Mouse (Mus musculus): ENCODE measurements around the gene Opa3. TPM values are rescaled to one million over a fixed set of nuclear protein-coding genes. Genes with fewer than 3 reads are reported as not detected.

Opa3 gene
- total and polyA plus RNA-seq, 3 experiments: 31.2 to 43.5 (median 32.3) TPM

Small RNA genes within 50 kb of the gene (microRNA-seq; reads per million reads assigned to microRNA genes)
- 609 to 772 reads per million in 2 experiments for gene Mir330

Other genes starting within 250 kb of the Opa3 start
- gene Nanos2, start 240.9 kb upstream of the Opa3 start, total RNA-seq (2021): not detected
- gene Nanos2, start 240.9 kb upstream of the Opa3 start, polyA plus RNA-seq (2012; rRNA removed): not detected in 2 replicates
- 10 to 100 TPM in 1 of 2 experiments, 1 to 10 TPM in 1; 8.9 to 16.8 TPM for gene Mypop, start 237.1 kb upstream of the Opa3 start, total RNA-seq (2021)
- 36.5 and 39.8 TPM in 2 replicates for gene Mypop, start 237.1 kb upstream of the Opa3 start, polyA plus RNA-seq (2012; rRNA removed)
- 10 to 100 TPM; 36.8 to 44.3 TPM for gene Irf2bp1, start 224.3 kb upstream of the Opa3 start, total RNA-seq (2021)
- 74.8 and 78.3 TPM in 2 replicates for gene Irf2bp1, start 224.3 kb upstream of the Opa3 start, polyA plus RNA-seq (2012; rRNA removed)
- gene Foxa3, start 204.8 kb upstream of the Opa3 start, total RNA-seq (2021): not detected
- 0.08 and 0.24 TPM in 2 replicates for gene Foxa3, start 204.8 kb upstream of the Opa3 start, polyA plus RNA-seq (2012; rRNA removed)
- 100 to 1,000 TPM in 1 of 2 experiments, 10 to 100 TPM in 1; 94.4 to 103 TPM for gene Sympk, start 204.0 kb upstream of the Opa3 start, total RNA-seq (2021)
- 123 and 159 TPM in 2 replicates for gene Sympk, start 204.0 kb upstream of the Opa3 start, polyA plus RNA-seq (2012; rRNA removed)
- not detected for gene Rsph6a, start 173.6 kb upstream of the Opa3 start, total RNA-seq (2021)
- not detected in 2 replicates for gene Rsph6a, start 173.6 kb upstream of the Opa3 start, polyA plus RNA-seq (2012; rRNA removed)
- 10 to 100 TPM; 44.2 to 58.5 TPM for gene Dmwd, start 152.1 kb upstream of the Opa3 start, total RNA-seq (2021)
- 144 and 152 TPM in 2 replicates for gene Dmwd, start 152.1 kb upstream of the Opa3 start, polyA plus RNA-seq (2012; rRNA removed)
- 100 to 1,000 TPM; 130 to 142 TPM for gene Dmpk, start 144.5 kb upstream of the Opa3 start, total RNA-seq (2021)
- 743 and 836 TPM in 2 replicates for gene Dmpk, start 144.5 kb upstream of the Opa3 start, polyA plus RNA-seq (2012; rRNA removed)
- gene Six5, start 133.7 kb upstream of the Opa3 start, total RNA-seq (2021): 10 to 100 TPM; 12.6 to 16.1 TPM
- gene Six5, start 133.7 kb upstream of the Opa3 start, polyA plus RNA-seq (2012; rRNA removed): 77.3 and 86.0 TPM in 2 replicates
- gene Gm4969, start 110.0 kb upstream of the Opa3 start, total RNA-seq (2021): not detected
- gene Gm4969, start 110.0 kb upstream of the Opa3 start, polyA plus RNA-seq (2012; rRNA removed): 0.04 TPM in 1 of 2 replicates, not detected in the other
- 10 to 100 TPM; 11.9 to 12.8 TPM for gene Fbxo46, start 108.5 kb upstream of the Opa3 start, total RNA-seq (2021)
- 12.8 and 13.5 TPM in 2 replicates for gene Fbxo46, start 108.5 kb upstream of the Opa3 start, polyA plus RNA-seq (2012; rRNA removed)
- gene Qpctl, start 79.0 kb upstream of the Opa3 start, total RNA-seq (2021): 10 to 100 TPM; 14.0 to 21.2 TPM
- gene Qpctl, start 79.0 kb upstream of the Opa3 start, polyA plus RNA-seq (2012; rRNA removed): 24.6 and 26.3 TPM in 2 replicates
- 10 to 100 TPM; 78.3 to 93.6 TPM for gene Snrpd2, start 78.6 kb upstream of the Opa3 start, total RNA-seq (2021)
- 5.3 and 7.9 TPM in 2 replicates for gene Snrpd2, start 78.6 kb upstream of the Opa3 start, polyA plus RNA-seq (2012; rRNA removed)
- under 1 TPM; 0.41 to 0.58 TPM for gene Gipr, start 62.2 kb upstream of the Opa3 start, total RNA-seq (2021)
- 1.6 and 2.6 TPM in 2 replicates for gene Gipr, start 62.2 kb upstream of the Opa3 start, polyA plus RNA-seq (2012; rRNA removed)
- gene Eml2, start 51.9 kb upstream of the Opa3 start, total RNA-seq (2021): 10 to 100 TPM; 34.7 to 69.4 TPM
- 58.2 and 59.7 TPM in 2 replicates for gene Eml2, start 51.9 kb upstream of the Opa3 start, polyA plus RNA-seq (2012; rRNA removed)
- 10 to 100 TPM in 1 of 2 experiments, 1 to 10 TPM in 1; 6.4 to 11.8 TPM for gene Gpr4, start 15.8 kb upstream of the Opa3 start, total RNA-seq (2021)
- gene Gpr4, start 15.8 kb upstream of the Opa3 start, polyA plus RNA-seq (2012; rRNA removed): 20.4 and 23.8 TPM in 2 replicates
- gene Vasp, start 43.5 kb downstream of the Opa3 start, total RNA-seq (2021): 10 to 100 TPM; 45.8 to 55.8 TPM
- 136 and 143 TPM in 2 replicates for gene Vasp, start 43.5 kb downstream of the Opa3 start, polyA plus RNA-seq (2012; rRNA removed)
- not detected for gene Ppm1n, start 51.7 kb downstream of the Opa3 start, total RNA-seq (2021)
- gene Ppm1n, start 51.7 kb downstream of the Opa3 start, polyA plus RNA-seq (2012; rRNA removed): 0.09 and 0.68 TPM in 2 replicates
- gene Rtn2, start 54.3 kb downstream of the Opa3 start, total RNA-seq (2021): 1 to 10 TPM; 4.2 to 7.4 TPM
- 14.6 and 19.4 TPM in 2 replicates for gene Rtn2, start 54.3 kb downstream of the Opa3 start, polyA plus RNA-seq (2012; rRNA removed)
- 10 to 100 TPM in 1 of 2 experiments, 1 to 10 TPM in 1; 5.8 to 34.5 TPM for gene Fosb, start 81.7 kb downstream of the Opa3 start, total RNA-seq (2021)
- 2.6 and 3.2 TPM in 2 replicates for gene Fosb, start 81.7 kb downstream of the Opa3 start, polyA plus RNA-seq (2012; rRNA removed)
- 10 to 100 TPM; 36.5 to 40.8 TPM for gene Ercc1, start 116.4 kb downstream of the Opa3 start, total RNA-seq (2021)
- 36.3 and 37.8 TPM in 2 replicates for gene Ercc1, start 116.4 kb downstream of the Opa3 start, polyA plus RNA-seq (2012; rRNA removed)
- 10 to 100 TPM; 13.2 to 13.3 TPM for gene Cd3eap, start 131.1 kb downstream of the Opa3 start, total RNA-seq (2021)
- 12.3 and 21.5 TPM in 2 replicates for gene Cd3eap, start 131.1 kb downstream of the Opa3 start, polyA plus RNA-seq (2012; rRNA removed)
- gene Ppp1r13l, start 131.4 kb downstream of the Opa3 start, total RNA-seq (2021): 1 to 10 TPM; 6.5 to 8.3 TPM
- gene Ppp1r13l, start 131.4 kb downstream of the Opa3 start, polyA plus RNA-seq (2012; rRNA removed): 16.9 and 20.2 TPM in 2 replicates
- 10 to 100 TPM; 21.7 to 25.5 TPM for gene Ercc2, start 153.7 kb downstream of the Opa3 start, total RNA-seq (2021)
- gene Ercc2, start 153.7 kb downstream of the Opa3 start, polyA plus RNA-seq (2012; rRNA removed): 92.3 and 94.7 TPM in 2 replicates
- gene Klc3, start 175.8 kb downstream of the Opa3 start, total RNA-seq (2021): 1 to 10 TPM in 1 of 2 experiments, under 1 TPM in 1; 0.98 to 5.2 TPM
- 1.3 and 3.7 TPM in 2 replicates for gene Klc3, start 175.8 kb downstream of the Opa3 start, polyA plus RNA-seq (2012; rRNA removed)
- gene Ckm, start 176.4 kb downstream of the Opa3 start, total RNA-seq (2021): not detected
- gene Ckm, start 176.4 kb downstream of the Opa3 start, polyA plus RNA-seq (2012; rRNA removed): 0.84 and 1.0 TPM in 2 replicates
- gene Mark4, start 230.5 kb downstream of the Opa3 start, total RNA-seq (2021): 10 to 100 TPM; 40.5 to 56.8 TPM
- gene Mark4, start 230.5 kb downstream of the Opa3 start, polyA plus RNA-seq (2012; rRNA removed): 71.6 and 79.0 TPM in 2 replicates
- gene Exoc3l2, start 235.0 kb downstream of the Opa3 start, total RNA-seq (2021): 10 to 100 TPM; 31.9 to 58.8 TPM
- gene Exoc3l2, start 235.0 kb downstream of the Opa3 start, polyA plus RNA-seq (2012; rRNA removed): 55.3 and 57.9 TPM in 2 replicates

Data from adrenal gland, adult 2 months (tissue).